Mouse (Mus musculus) ES-Bruce4 (cell line): Measurements from ENCODE around the gene Myo1g. TPM values are rescaled to one million over a fixed set of nuclear protein-coding genes. Genes with fewer than 3 reads are reported as not detected.

Source experiments
- H3K27ac ChIP-seq: 2 replicates; pipeline ENCODE4 v1.5.1; 2012; ENCODE audit warnings: low read length, inconsistent platforms; ENCODE audit not compliant: insufficient read depth
- H3K27me3 ChIP-seq: 2 replicates; pipeline ENCODE4 v1.6.1; 2012; ENCODE audit warnings: mild to moderate bottlenecking, low read length, inconsistent platforms; ENCODE audit not compliant: control insufficient read depth, poor library complexity, insufficient read depth, severe bottlenecking
- H3K36me3 ChIP-seq: 2 replicates; pipeline ENCODE4 v1.6.1; 2012; ENCODE audit warnings: inconsistent platforms, mild to moderate bottlenecking, low read length, moderate library complexity; ENCODE audit not compliant: control insufficient read depth, poor library complexity, insufficient read depth, severe bottlenecking
- H3K4me1 ChIP-seq: one replicate; pipeline ENCODE4 v1.8.1; 2011; ENCODE audit warnings: low read length; ENCODE audit not compliant: control insufficient read depth, insufficient read depth
- H3K4me3 ChIP-seq: 2 replicates; pipeline ENCODE4 v1.5.1; 2011; ENCODE audit warnings: low read depth, mild to moderate bottlenecking, low read length
- H3K9ac ChIP-seq: 2 replicates; pipeline ENCODE4 v1.6.1; 2012; ENCODE audit warnings: low read depth, mild to moderate bottlenecking, inconsistent platforms; ENCODE audit not compliant: poor library complexity, severe bottlenecking
- H3K9me3 ChIP-seq: replicated peaks from 2 replicates; pipeline ENCODE4 v1.6.1; 2012; ENCODE audit warnings: mild to moderate bottlenecking, low read length, inconsistent platforms; ENCODE audit not compliant: control insufficient read depth, poor library complexity, insufficient read depth, severe bottlenecking
- CTCF ChIP-seq: IDR thresholded peaks from one replicate; pipeline ENCODE4 v1.8.1; 2011; ENCODE audit warnings: low read depth, low read length
- EP300 ChIP-seq: IDR thresholded peaks from 2 replicates; pipeline ENCODE4 v1.6.1; 2011; ENCODE audit warnings: low read depth, low read length; ENCODE audit not compliant: insufficient read depth
- POLR2A ChIP-seq: IDR thresholded peaks from one replicate; pipeline ENCODE4 v1.8.1; 2011; ENCODE audit warnings: low read length; ENCODE audit not compliant: insufficient read depth
- polyA plus RNA-seq: library from polyadenylated mRNA; stranded (reverse); fragments of >200 nt; gene quantifications from 2 replicates; pipeline ENCODE4 v1.2.4, GENCODE M21; 2011; ENCODE audit warnings: low read depth; ENCODE audit not compliant: missing spikeins, insufficient read depth, insufficient read length

The Myo1g gene
- polyA plus RNA-seq, 1 experiment = 0.36 TPM

- TF ChIP-seq EP300 (no peak), POLR2A (no peak), CTCF (no peak)
- Histone ChIP-seq H3K4me3 (no peak overlapping the region), H3K27ac (no peak overlapping the region), H3K9ac (no peak overlapping the region), H3K9me3 (no peaks in the 10 kb centered on the region), H3K4me1 (peaks cover 2% of the 10 kb centered on the region), H3K36me3 (no peaks in the 10 kb centered on the region), H3K27me3 (no peaks in the 10 kb centered on the region)
These were observed 23.3 kb downstream of the Myo1g start for GRCm38 (mm10) chr11:6497311-6497948.

- Histone ChIP-seq H3K9me3 (no peaks in the 10 kb centered on the region), H3K9ac (no peak overlapping the region), H3K4me3 (no peak overlapping the region), H3K27me3 (no peaks in the 10 kb centered on the region), H3K27ac (peak overlapping the region; percentile 29), H3K36me3 (no peaks in the 10 kb centered on the region), H3K4me1 (peaks cover 3% of the 10 kb centered on the region)
- TF ChIP-seq EP300 (no peak), CTCF (peak; percentile 95)
These were observed 30.9 kb downstream of the Myo1g start for GRCm38 (mm10) chr11:6489691-6490503.

- no peaks in the 10 kb centered on the region for H3K9me3 ChIP-seq
- TF ChIP-seq EP300 (no peak), POLR2A (no peak), CTCF (no peak)
- peak overlapping the region; percentile 29 for H3K27ac ChIP-seq
- no peak overlapping the region for H3K9ac ChIP-seq
- H3K27me3 ChIP-seq = no peaks in the 10 kb centered on the region
- no peak overlapping the region for H3K4me3 ChIP-seq
- H3K4me1 ChIP-seq = peaks cover 3% of the 10 kb centered on the region
- H3K36me3 ChIP-seq = no peaks in the 10 kb centered on the region
These were observed 31.5 kb downstream of the Myo1g start for GRCm38 (mm10) chr11:6489257-6489656.

GRCm38 (mm10) chr11:6488041-6488684 lies 32.6 kb downstream of the Myo1g start:
- H3K9me3 ChIP-seq = no peaks in the 10 kb centered on the region
- H3K27ac ChIP-seq = peak overlapping the region; percentile 82
- TF ChIP-seq POLR2A (no peak), EP300 (no peak), CTCF (no peak)
- no peaks in the 10 kb centered on the region for H3K36me3 ChIP-seq
- H3K4me3 ChIP-seq = no peak overlapping the region
- H3K9ac ChIP-seq = peak overlapping the region; percentile 4
- no peaks in the 10 kb centered on the region for H3K27me3 ChIP-seq
- peaks cover 3% of the 10 kb centered on the region for H3K4me1 ChIP-seq

- no peak for TF ChIP-seq CTCF
- no peak for TF ChIP-seq EP300
- TF ChIP-seq POLR2A = no peak
- peak overlapping the region; percentile 4 for H3K9ac ChIP-seq
These were observed 33.3 kb downstream of the Myo1g start for GRCm38 (mm10) chr11:6487496-6487895.

GRCm38 (mm10) chr11:6486916-6487315 lies 33.8 kb downstream of the Myo1g start:
- H3K27ac ChIP-seq = peak overlapping the region; percentile 82
- TF ChIP-seq CTCF = no peak
- peak; percentile 48; the same call in 1 of the 2 replicates for TF ChIP-seq EP300

More at GRCm38 (mm10) chr11:6487496-6487895, 33.3 kb downstream of the Myo1g start:
- H3K27me3 ChIP-seq = no peaks in the 10 kb centered on the region
- peak overlapping the region; percentile 82 for H3K27ac ChIP-seq
- H3K4me3 ChIP-seq = peak overlapping the region; percentile 14; the same call in 1 of the 2 replicates
- H3K36me3 ChIP-seq = no peaks in the 10 kb centered on the region
- H3K4me1 ChIP-seq = peaks cover 3% of the 10 kb centered on the region
- no peaks in the 10 kb centered on the region for H3K9me3 ChIP-seq

More at GRCm38 (mm10) chr11:6486916-6487315, 33.8 kb downstream of the Myo1g start:
- peak overlapping the region; percentile 4; the same call in 1 of the 2 replicates for H3K9ac ChIP-seq
- 0 out of 2 replicates have a peak overlapping the region, but pooled peaks have one; percentile 15 for H3K4me3 ChIP-seq
- H3K36me3 ChIP-seq = no peaks in the 10 kb centered on the region
- peaks cover 3% of the 10 kb centered on the region for H3K4me1 ChIP-seq
- no peaks in the 10 kb centered on the region for H3K27me3 ChIP-seq
- H3K9me3 ChIP-seq = no peaks in the 10 kb centered on the region
